Mouse (Mus musculus) urinary bladder, adult 2 months (tissue): ENCODE results near the gene Wnt3. TPM values are rescaled to one million over a fixed set of nuclear protein-coding genes. Genes with fewer than 3 reads are reported as not detected.

Experiments used
- DNase-seq: peaks from one replicate; pipeline ENCODE4 v3.0.0; 2022; ENCODE audit warnings: low spot score
- polyA plus RNA-seq: library from polyadenylated mRNA; depleted of rRNA; stranded (reverse); fragments of >200 nt; gene quantifications from 2 replicates; pipeline ENCODE4 v1.2.3, GENCODE M21; 2012; rRNA removed

The Wnt3 gene
- polyA plus RNA-seq, 1 experiment: not detected

DNA sequence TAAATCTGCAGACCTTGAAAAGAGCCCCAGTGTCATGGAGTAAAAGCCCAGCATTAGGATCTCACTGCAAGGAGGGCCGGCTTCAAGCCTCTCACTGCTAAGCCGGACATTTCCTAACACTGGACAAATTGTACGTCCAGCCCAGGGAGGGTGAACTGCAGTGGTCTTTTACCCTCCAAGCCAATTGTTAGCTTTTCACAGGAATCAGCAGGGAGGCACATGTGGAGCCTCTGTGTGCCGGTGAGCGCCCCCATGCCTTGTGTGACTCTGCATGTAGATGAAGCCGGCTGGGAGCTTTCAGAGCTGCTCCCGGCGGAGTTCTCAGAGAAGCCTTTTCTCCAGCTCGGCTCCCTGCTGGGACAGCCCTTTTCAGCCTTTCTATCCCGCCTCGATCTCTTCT lies 66.9 kb downstream of the Wnt3 start:
- no peak for DNase-seq

DNA sequence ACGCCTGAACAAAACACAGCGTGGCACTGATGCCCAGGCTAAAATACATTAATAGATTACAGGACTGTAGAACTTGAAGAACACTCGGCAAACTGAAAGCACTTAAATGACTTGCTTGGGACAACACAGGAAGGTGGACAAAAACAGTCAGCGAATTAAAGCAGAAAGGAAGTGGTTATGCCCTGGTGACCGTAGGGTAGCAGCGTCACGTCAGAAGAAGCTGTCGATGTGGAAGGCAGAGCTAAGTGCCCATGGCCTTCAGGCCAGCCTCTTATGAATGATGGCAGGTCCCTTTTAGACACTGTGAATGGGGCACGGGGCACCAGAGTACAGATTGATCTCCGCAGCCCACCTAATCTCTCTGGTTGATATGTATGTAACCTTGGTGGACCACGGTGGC lies 74.3 kb downstream of the Wnt3 start:
- DNase-seq: no peak

DNA sequence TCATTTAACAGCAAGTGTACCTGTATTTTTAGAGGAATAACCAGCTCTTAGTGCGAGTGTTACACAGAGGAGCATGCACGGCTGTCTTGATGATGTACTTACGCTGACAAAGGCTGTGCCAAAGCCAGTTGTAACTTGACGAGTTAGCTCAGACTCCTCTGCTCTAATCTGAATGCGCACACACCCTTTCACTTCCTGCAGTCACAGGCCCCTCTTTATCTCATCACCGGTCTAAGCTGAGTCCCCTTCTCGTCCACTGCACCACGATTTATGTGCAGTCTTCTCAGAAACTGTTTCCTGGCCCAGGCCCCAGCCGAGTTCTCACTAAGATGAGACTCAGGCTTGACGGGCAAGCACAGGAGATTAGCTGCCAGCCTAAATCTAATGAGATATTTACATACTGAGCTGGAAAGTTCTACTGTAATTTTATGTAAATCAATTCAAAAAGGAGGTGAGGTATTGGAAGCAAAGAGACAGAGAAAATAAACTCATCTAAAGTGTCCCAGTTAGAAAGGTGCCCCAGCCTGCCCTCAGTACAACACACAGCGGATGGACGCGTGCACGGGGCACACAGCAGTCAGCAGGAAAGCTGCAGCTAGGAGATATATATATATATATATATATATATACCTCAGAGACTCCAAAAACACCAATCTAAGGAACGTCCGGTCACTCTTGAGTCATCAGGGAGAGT lies 78.8 kb downstream of the Wnt3 start:
- no peak for DNase-seq

DNA sequence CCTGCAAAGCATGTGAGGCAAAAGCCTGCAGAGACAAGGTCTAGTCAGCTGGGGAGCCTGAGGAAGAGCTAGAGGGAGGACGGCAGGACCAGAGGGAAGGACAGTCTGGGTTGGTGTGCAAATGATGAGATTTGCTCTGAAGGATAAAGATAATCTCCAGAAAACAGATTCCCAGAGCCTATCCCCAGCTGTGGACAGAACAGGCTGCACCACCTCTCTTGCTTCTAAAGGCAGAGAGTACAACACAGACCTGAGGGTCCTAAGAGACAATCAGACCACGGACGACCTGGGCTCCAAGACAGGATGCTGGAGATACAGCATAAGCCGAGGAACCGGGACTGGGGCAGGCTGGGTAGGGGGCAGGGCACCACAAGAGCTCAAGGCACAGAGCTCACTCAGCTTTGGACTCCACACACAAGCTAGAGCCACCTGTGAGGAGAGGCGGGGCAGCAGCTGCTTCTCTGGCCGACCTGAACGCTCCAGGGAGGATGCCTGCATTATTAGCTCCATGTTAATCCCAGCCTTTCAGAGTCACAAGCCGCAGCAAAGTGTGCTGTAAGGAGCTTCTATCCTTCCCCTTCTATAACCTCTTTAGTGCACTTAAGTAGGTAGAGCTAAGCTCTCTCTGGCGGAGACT lies 79.5 kb downstream of the Wnt3 start:
- DNase-seq: no peak

- no peak for DNase-seq
Observed at GRCm38 (mm10) chr11:103854294-103854693, 80.3 kb downstream of the Wnt3 start.

GRCm38 (mm10) chr11:103856641-103857040 lies 82.7 kb downstream of the Wnt3 start:
- no peak for DNase-seq

- DNase-seq: no peak
Observed at GRCm38 (mm10) chr11:103858760-103859159, 84.8 kb downstream of the Wnt3 start.

- DNase-seq: no peak
Observed at GRCm38 (mm10) chr11:103859933-103860610, 86.1 kb downstream of the Wnt3 start.

DNA sequence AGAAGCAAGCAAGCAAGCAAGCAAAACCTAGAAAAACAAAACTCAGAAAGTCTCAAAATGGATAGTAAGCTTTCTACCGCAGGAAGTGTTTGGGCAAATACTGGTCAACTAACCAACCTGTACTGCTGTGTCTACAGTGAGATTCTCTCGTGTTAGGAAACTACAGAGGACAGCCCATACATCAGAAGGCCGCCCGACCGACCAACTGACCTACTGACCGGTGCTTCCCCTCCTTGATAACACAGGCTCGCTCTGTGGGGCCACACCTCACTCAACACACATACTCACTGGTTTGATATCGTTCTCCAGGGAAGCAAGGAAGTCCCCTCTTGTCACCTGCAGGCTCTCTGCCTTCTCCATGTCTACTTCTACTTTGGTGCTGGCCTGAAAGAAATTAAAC lies 89.0 kb downstream of the Wnt3 start:
- no peak for DNase-seq

DNA sequence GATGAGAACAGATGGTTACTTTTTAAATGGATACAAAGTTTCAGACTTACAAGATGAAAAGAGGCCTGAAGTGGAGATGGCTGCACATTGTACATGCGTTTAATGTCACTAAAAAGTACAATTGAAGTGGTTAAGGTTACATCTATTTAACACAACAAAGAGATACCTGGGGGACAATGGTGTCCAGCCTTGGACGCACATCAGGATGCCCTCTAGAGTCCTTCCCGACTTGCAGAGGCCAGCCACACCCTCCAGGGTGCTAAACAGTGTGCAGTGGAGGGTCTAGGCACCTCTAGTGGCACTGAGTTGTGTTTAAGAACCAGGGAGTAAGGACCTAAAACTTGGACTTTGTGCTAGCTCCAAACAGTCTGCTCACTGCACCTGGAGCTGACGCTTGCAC lies 90.5 kb downstream of the Wnt3 start:
- DNase-seq: no peak

GRCm38 (mm10) chr11:103865346-103865745 lies 91.4 kb downstream of the Wnt3 start:
- DNase-seq: no peak

Other genes starting within 250 kb of the Wnt3 start
- gene Gm884, start 153.0 kb upstream of the Wnt3 start, polyA plus RNA-seq: not detected in 2 replicates
- gene Lyzl6, start 135.3 kb upstream of the Wnt3 start, polyA plus RNA-seq: not detected in 2 replicates
- gene Rprml, start 124.6 kb upstream of the Wnt3 start, polyA plus RNA-seq: 0.15 TPM in 1 of 2 replicates, not detected in the other
- 62.0 and 76.2 TPM in 2 replicates for gene Gosr2, start 76.3 kb upstream of the Wnt3 start, polyA plus RNA-seq
- gene Wnt9b, start 24.3 kb upstream of the Wnt3 start, polyA plus RNA-seq: 0.07 and 0.08 TPM in 2 replicates
- 27.8 and 30.2 TPM in 2 replicates for gene Nsf, start 179.9 kb downstream of the Wnt3 start, polyA plus RNA-seq
- gene Arf2, start 192.6 kb downstream of the Wnt3 start, polyA plus RNA-seq: 43.7 and 53.1 TPM in 2 replicates